Mouse (Mus musculus): ENCODE results near the gene Abcc4. TPM values are rescaled to one million over a fixed set of nuclear protein-coding genes. Genes with fewer than 3 reads are reported as not detected.

The Abcc4 gene
- total RNA-seq (2014; fragmentation: Nextera tagmentation) = 22.9 and 25.2 TPM in 2 replicates
- total RNA-seq (2017) = 13.3 and 16.2 TPM in 2 replicates
- polyA plus RNA-seq (2012) = 9.7 and 10.5 TPM in 2 replicates

- peak; percentile 54 for ATAC-seq (ENCODE audit: extremely low read depth, insufficient number of reproducible peaks, low FRiP score, poor library complexity, severe bottlenecking)
- H3K9me3 ChIP-seq (replicated peaks) = no peaks in the 10 kb centered on the region
- H3K4me1 ChIP-seq (ENCODE audit: insufficient read depth, low read depth, low read length) = peaks cover 69% of the 10 kb centered on the region
- peak within 1 kb of the TSS; percentile 84 for H3K4me3 ChIP-seq (ENCODE audit: low read depth, low read length)
- TF ChIP-seq GATA1 (IDR thresholded peaks at IDR 0.05; ENCODE audit: borderline replicate concordance, low read length) (no peak), POLR2AphosphoS5 (IDR thresholded peaks at IDR 0.05; ENCODE audit: insufficient replicate concordance, low read depth, low read length) (no peak), GATA2 (IDR thresholded peaks at IDR 0.05; ENCODE audit: borderline replicate concordance, low read depth, low read length) (no peak), CTCF (IDR thresholded peaks at IDR 0.05; ENCODE audit: low read depth, low read length) (no peak), TAL1 (conservative IDR thresholded peaks at IDR 0.05; ENCODE audit: low read depth, low read length) (no peak)
- H3K36me3 ChIP-seq (replicated peaks) = peaks cover 33% of the 10 kb centered on the region
- no peaks in the 10 kb centered on the region for H3K27me3 ChIP-seq (ENCODE audit: insufficient read depth, low read length)
- peak; percentile 95 for DNase-seq (ENCODE audit: low spot score)
Measured at GRCm38 (mm10) chr14:118705808-118706731, at the start of gene Abcc4. Gene Abcc4, minus strand, starts transcription at chr14:118706219.

GRCm38 (mm10) chr14:118751193-118751753 lies 45.3 kb upstream of the Abcc4 start:
- Histone ChIP-seq H3K9me3 (replicated peaks) (no peaks in the 10 kb centered on the region), H3K4me1 (ENCODE audit: insufficient read depth, low read depth, low read length) (peaks cover 36% of the 10 kb centered on the region), H3K4me3 (ENCODE audit: low read depth, low read length) (no peak overlapping the region), H3K36me3 (replicated peaks) (no peaks in the 10 kb centered on the region), H3K27me3 (ENCODE audit: insufficient read depth, low read length) (no peaks in the 10 kb centered on the region)
- ATAC-seq (ENCODE audit: extremely low read depth, insufficient number of reproducible peaks, low FRiP score, poor library complexity, severe bottlenecking) (peak; percentile 37), DNase-seq (ENCODE audit: low spot score) (no peak)
- no peak for TF ChIP-seq GATA1 (IDR thresholded peaks at IDR 0.05; ENCODE audit: borderline replicate concordance, low read length)
- no peak for TF ChIP-seq GATA2 (IDR thresholded peaks at IDR 0.05; ENCODE audit: borderline replicate concordance, low read depth, low read length)
- TF ChIP-seq POLR2AphosphoS5 (IDR thresholded peaks at IDR 0.05; ENCODE audit: insufficient replicate concordance, low read depth, low read length) = no peak
- no peak for TF ChIP-seq TAL1 (conservative IDR thresholded peaks at IDR 0.05; ENCODE audit: low read depth, low read length)
- no peak for TF ChIP-seq CTCF (IDR thresholded peaks at IDR 0.05; ENCODE audit: low read depth, low read length)

DNA sequence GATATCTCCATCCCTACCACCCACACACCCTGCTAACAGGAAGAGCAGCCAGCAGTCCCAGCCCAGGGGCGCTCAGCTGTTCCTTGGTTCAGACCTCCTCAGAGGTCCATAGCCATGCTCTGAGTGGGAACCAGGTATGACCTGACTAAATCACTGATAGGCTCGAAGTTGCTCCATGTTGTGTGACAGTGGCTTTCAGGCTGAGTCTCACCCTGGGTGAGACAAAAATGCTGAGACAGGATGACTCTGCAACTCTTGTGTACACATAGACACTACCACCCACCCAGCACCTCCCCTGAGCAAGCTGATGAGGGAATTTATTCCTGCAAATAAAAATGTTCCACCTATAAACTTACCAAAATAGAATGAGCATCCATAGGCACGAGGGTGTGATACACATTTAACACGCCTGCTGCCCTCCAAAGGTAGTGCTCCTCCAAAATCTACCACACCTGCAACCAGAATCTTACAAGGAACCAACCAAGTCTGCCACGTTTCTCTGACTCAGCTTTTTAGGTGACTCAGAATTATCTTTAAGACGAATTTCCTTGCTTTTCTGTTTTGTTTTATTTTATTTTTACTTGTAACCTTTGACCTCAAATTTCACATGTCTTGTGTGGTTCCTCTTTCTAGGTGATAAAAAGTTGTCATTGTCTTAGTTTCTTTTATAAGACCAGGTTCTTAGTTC lies 44.6 kb upstream of the Abcc4 start:
- H3K4me3 ChIP-seq (ENCODE audit: low read depth, low read length) = no peak overlapping the region
- ATAC-seq (ENCODE audit: extremely low read depth, insufficient number of reproducible peaks, low FRiP score, poor library complexity, severe bottlenecking) (peak; percentile 84), DNase-seq (ENCODE audit: low spot score) (peak; percentile 41)

GRCm38 (mm10) chr14:118749715-118750114 lies 43.7 kb upstream of the Abcc4 start:
- Histone ChIP-seq H3K9me3 (replicated peaks) (no peaks in the 10 kb centered on the region), H3K4me1 (ENCODE audit: insufficient read depth, low read depth, low read length) (peaks cover 31% of the 10 kb centered on the region), H3K27me3 (ENCODE audit: insufficient read depth, low read length) (peaks cover 2% of the 10 kb centered on the region; the same call in 1 of the 2 replicates), H3K36me3 (replicated peaks) (no peaks in the 10 kb centered on the region), H3K4me3 (ENCODE audit: low read depth, low read length) (no peak overlapping the region)
- DNase-seq (ENCODE audit: low spot score) = no peak
- no peak for ATAC-seq (ENCODE audit: extremely low read depth, insufficient number of reproducible peaks, low FRiP score, poor library complexity, severe bottlenecking)
- TF ChIP-seq TAL1 (conservative IDR thresholded peaks at IDR 0.05; ENCODE audit: low read depth, low read length) (no peak), POLR2AphosphoS5 (IDR thresholded peaks at IDR 0.05; ENCODE audit: insufficient replicate concordance, low read depth, low read length) (no peak), GATA1 (IDR thresholded peaks at IDR 0.05; ENCODE audit: borderline replicate concordance, low read length) (no peak), CTCF (IDR thresholded peaks at IDR 0.05; ENCODE audit: low read depth, low read length) (no peak), GATA2 (IDR thresholded peaks at IDR 0.05; ENCODE audit: borderline replicate concordance, low read depth, low read length) (no peak)

More for the DNA sequence above, 44.6 kb upstream of the Abcc4 start:
- no peaks in the 10 kb centered on the region for H3K27me3 ChIP-seq (ENCODE audit: insufficient read depth, low read length)
- H3K4me1 ChIP-seq (ENCODE audit: insufficient read depth, low read depth, low read length) = peaks cover 36% of the 10 kb centered on the region
- TF ChIP-seq POLR2AphosphoS5 (IDR thresholded peaks at IDR 0.05; ENCODE audit: insufficient replicate concordance, low read depth, low read length) = no peak
- TF ChIP-seq GATA2 (IDR thresholded peaks at IDR 0.05; ENCODE audit: borderline replicate concordance, low read depth, low read length) = no peak
- TF ChIP-seq CTCF (IDR thresholded peaks at IDR 0.05; ENCODE audit: low read depth, low read length) = no peak
- TF ChIP-seq TAL1 (conservative IDR thresholded peaks at IDR 0.05; ENCODE audit: low read depth, low read length) = no peak
- TF ChIP-seq GATA1 (IDR thresholded peaks at IDR 0.05; ENCODE audit: borderline replicate concordance, low read length) = no peak
- H3K36me3 ChIP-seq (replicated peaks) = no peaks in the 10 kb centered on the region
- H3K9me3 ChIP-seq (replicated peaks) = no peaks in the 10 kb centered on the region

DNA sequence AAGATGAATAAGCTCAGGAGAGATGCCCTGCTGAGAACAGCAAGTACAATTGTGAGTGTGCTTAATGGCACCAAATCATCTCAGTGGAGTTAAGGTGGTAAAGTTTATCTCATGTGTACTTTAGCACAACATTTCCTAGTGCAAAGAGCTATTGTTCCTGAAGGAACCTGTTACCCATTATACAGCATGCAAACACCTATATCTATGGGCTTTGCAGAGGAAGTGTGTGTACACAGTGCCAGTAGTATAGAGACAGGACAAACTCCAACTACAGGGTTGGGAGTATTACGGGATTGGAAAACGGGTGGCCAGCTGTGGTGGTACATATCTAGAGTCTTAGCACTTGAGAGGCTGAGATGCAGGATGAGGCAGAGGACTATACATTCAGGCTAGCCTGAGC lies 43.0 kb upstream of the Abcc4 start:
- H3K36me3 ChIP-seq (replicated peaks) = no peaks in the 10 kb centered on the region
- H3K9me3 ChIP-seq (replicated peaks) = no peaks in the 10 kb centered on the region
- ATAC-seq (ENCODE audit: extremely low read depth, insufficient number of reproducible peaks, low FRiP score, poor library complexity, severe bottlenecking) (no peak), DNase-seq (ENCODE audit: low spot score) (no peak)
- TF ChIP-seq GATA2 (IDR thresholded peaks at IDR 0.05; ENCODE audit: borderline replicate concordance, low read depth, low read length) (no peak), CTCF (IDR thresholded peaks at IDR 0.05; ENCODE audit: low read depth, low read length) (no peak), POLR2AphosphoS5 (IDR thresholded peaks at IDR 0.05; ENCODE audit: insufficient replicate concordance, low read depth, low read length) (no peak), GATA1 (IDR thresholded peaks at IDR 0.05; ENCODE audit: borderline replicate concordance, low read length) (no peak), TAL1 (conservative IDR thresholded peaks at IDR 0.05; ENCODE audit: low read depth, low read length) (no peak)
- peaks cover 28% of the 10 kb centered on the region for H3K4me1 ChIP-seq (ENCODE audit: insufficient read depth, low read depth, low read length)
- H3K4me3 ChIP-seq (ENCODE audit: low read depth, low read length) = no peak overlapping the region
- H3K27me3 ChIP-seq (ENCODE audit: insufficient read depth, low read length) = peaks cover 2% of the 10 kb centered on the region; the same call in 1 of the 2 replicates
